Mouse (Mus musculus): ENCODE measurements at regions not wholly inside any gene's neighbourhood (a gene's known extent, or its start where the extent isn't known, plus 50 kb on each side); places are given as distances from the start of the nearest gene placed in this dataset.

GRCm38 (mm10) chr10:66857330-66857729 is 238.6 kb upstream of the Jmjd1c start:
- DNase-seq (ENCODE audit: low spot score in 2 of 2): no peak

GRCm38 (mm10) chr10:66861421-66861820 is 234.5 kb upstream of the Jmjd1c start:
- DNase-seq (ENCODE audit: low spot score in 2 of 2): no peak

- DNase-seq (ENCODE audit: low spot score in 2 of 2): no peak
These were observed 231.6 kb upstream of the Jmjd1c start for GRCm38 (mm10) chr10:66864161-66864862.

- no peak for DNase-seq (ENCODE audit: low spot score in 2 of 2)
These were observed 230.8 kb upstream of the Jmjd1c start for GRCm38 (mm10) chr10:66865010-66865582.

GRCm38 (mm10) chr10:66871133-66871664 is 224.7 kb upstream of the Jmjd1c start:
- no peak for DNase-seq (ENCODE audit: low spot score in 2 of 2)

GRCm38 (mm10) chr10:66871673-66872072 is 224.3 kb upstream of the Jmjd1c start:
- DNase-seq (ENCODE audit: low spot score in 2 of 2): no peak

- DNase-seq (ENCODE audit: low spot score in 2 of 2): no peak
These were observed 222.5 kb upstream of the Jmjd1c start for GRCm38 (mm10) chr10:66873468-66873867.

- no peak for DNase-seq (ENCODE audit: low spot score in 2 of 2)
These were observed 216.9 kb upstream of the Jmjd1c start for GRCm38 (mm10) chr10:66879071-66879470.

- DNase-seq (ENCODE audit: low spot score in 2 of 2): no peak
These were observed 213.1 kb upstream of the Jmjd1c start for GRCm38 (mm10) chr10:66882825-66883224.

GRCm38 (mm10) chr10:66885575-66885974 is 210.3 kb upstream of the Jmjd1c start:
- no peak for DNase-seq (ENCODE audit: low spot score in 2 of 2)

GRCm38 (mm10) chr10:66889786-66890555 is 206.0 kb upstream of the Jmjd1c start:
- DNase-seq (ENCODE audit: low spot score in 2 of 2): no peak

- no peak for DNase-seq (ENCODE audit: low spot score in 2 of 2)
These were observed 204.1 kb upstream of the Jmjd1c start for GRCm38 (mm10) chr10:66891811-66892210.

GRCm38 (mm10) chr10:66893836-66894235 is 202.1 kb upstream of the Jmjd1c start:
- DNase-seq (ENCODE audit: low spot score in 2 of 2): no peak

- DNase-seq (ENCODE audit: low spot score in 2 of 2): no peak
These were observed 199.0 kb upstream of the Jmjd1c start for GRCm38 (mm10) chr10:66896698-66897622.

- DNase-seq (ENCODE audit: low spot score in 2 of 2): no peak
These were observed 196.2 kb upstream of the Jmjd1c start for GRCm38 (mm10) chr10:66899724-66900123.

- DNase-seq (ENCODE audit: low spot score in 2 of 2): no peak
These were observed 195.1 kb upstream of the Jmjd1c start for GRCm38 (mm10) chr10:66900781-66901180.

- DNase-seq (ENCODE audit: low spot score in 2 of 2): no peak
These were observed 194.1 kb upstream of the Jmjd1c start for GRCm38 (mm10) chr10:66901873-66902272.

GRCm38 (mm10) chr10:66904552-66905367 is 191.2 kb upstream of the Jmjd1c start:
- DNase-seq (ENCODE audit: low spot score in 2 of 2): no peak

- DNase-seq (ENCODE audit: low spot score in 2 of 2): no peak
These were observed 188.1 kb upstream of the Jmjd1c start for GRCm38 (mm10) chr10:66907842-66908241.

GRCm38 (mm10) chr10:66909204-66909889 is 186.6 kb upstream of the Jmjd1c start:
- no peak for DNase-seq (ENCODE audit: low spot score in 2 of 2)
